Mouse (Mus musculus): Measurements from ENCODE around the gene Rdh12.

The Rdh12 gene

DNA sequence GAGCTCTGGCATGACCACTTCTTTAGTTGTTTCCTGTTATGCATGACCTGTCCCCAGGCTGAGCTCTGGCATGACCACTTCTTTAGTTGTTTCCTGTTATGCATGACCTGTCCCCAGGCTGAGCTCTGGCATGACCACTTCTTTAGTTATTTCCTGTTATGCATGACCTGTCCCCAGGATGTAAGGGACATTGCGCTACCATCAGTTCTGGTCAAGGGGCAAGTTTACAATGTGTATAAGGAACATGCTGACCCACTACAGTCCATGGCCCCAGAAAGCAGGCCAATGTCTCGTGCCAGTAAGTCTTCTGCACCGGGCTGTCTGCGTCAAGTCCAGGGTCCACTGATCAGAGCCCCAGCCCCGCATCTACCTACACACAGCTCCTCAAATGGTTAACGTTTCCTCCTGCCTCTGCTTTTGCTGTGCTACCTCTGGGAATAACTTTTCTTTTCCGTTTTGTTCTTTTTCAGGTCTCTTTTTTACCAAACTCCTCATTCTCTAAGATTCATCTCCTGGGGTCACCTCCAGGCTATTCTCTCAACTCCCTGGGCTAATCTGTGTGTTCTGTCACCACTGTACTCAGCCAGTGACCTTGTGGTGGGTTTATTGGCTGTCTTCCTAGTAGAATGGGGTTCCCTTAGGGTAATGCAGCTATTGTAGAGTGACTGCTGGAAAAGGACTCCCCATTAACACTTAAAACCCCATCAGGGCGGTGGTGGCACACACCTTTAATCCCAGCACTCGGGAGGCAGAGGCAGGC is 44.8 kb downstream of the Rdh12 start:
- no peak for DNase-seq (ENCODE audit: low spot score in 2 of 2)

DNA sequence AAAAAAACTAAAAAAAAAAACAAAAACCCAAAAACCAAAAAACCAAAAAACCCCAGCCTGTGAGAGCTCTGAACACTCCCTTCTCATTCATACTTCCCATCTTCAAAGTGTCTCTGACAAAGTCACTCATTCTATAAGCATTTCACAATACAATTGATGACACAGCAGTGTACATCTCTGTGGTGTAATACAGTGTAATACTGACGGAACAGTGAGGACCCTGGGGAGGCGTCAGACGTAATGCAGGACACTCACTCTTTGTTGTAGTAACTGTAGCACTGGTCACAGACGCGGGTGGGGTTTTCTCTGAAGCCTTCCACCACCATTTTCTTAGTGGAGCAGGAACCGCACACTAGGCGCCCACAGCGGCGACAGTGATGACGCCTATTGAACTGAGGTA is 46.3 kb downstream of the Rdh12 start:
- no peak for DNase-seq (ENCODE audit: low spot score in 2 of 2)

DNA sequence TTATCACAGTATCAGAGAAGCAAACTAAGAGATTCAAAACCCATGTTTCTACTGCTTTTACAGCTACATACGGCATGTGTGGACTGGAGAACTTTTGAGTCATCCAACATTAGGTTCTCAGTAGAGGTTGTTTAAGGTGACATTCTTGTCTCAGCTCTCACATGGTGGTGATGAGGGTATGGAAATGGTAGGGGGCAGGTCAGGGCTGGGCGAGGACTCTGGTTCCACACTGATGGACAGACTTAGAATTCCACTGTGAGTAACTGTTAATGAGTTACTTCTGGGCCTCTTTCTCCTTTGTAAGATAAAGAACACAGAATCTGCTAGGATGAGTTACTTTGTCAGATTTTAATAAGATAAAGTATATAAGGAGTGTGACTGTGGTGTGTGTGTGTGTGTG is 51.4 kb downstream of the Rdh12 start:
- no peak for DNase-seq (ENCODE audit: low spot score in 2 of 2)

GRCm38 (mm10) chr12:79261035-79261434 is 52.3 kb downstream of the Rdh12 start:
- peak in 1 of 2 experiments; percentile 9 for DNase-seq (ENCODE audit: low spot score in 2 of 2)
